Mouse (Mus musculus) frontal cortex, postnatal 25 days (tissue): Measurements from ENCODE around the gene Rassf4.

Experiments
- DNase-seq, 2 experiments: peaks; one replicate each; pipeline ENCODE4 v3.0.0; 2022; ENCODE audit warnings: low spot score in 2 of 2

Gene Rassf4

DNA sequence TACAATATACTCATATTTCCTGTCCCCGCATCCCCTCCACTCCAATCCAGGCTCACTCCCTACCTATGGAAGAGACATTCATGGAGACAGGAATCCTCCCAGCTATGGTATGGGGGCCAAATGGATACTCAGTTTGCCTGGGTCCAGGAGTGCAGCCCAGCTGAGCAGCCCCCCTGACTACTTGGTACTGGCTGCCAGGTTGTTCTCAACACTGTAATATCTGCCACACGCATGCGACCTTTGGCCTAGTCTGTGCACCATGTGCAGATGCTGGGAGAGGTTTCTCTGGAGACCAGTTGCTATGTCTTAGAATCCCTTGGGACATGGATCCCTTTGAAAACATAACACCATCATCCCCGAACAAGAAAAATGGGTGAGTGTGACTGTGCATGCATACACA lies 2.0 kb downstream of the Rassf4 start:
- no peak for DNase-seq

DNA sequence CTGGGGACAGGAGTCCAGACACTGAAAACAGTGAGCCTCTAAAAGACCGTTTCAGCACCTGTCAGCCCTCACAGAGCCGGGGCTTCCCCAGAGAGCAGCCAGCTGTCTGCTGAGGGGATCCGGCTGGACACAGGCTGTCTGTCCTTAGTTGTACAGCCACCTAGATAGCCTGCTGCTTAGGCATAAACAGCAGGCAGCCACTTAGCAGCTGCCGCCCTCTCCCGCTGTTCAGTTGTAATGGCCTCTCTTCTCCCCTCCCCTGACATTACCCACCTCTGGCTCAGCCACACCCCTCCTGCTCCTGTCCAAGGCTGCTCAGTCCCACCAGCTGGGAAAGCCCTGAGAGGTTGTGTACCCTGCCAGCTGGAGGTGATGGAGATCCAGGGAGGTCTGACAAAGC lies 2.7 kb downstream of the Rassf4 start:
- no peak for DNase-seq

DNA sequence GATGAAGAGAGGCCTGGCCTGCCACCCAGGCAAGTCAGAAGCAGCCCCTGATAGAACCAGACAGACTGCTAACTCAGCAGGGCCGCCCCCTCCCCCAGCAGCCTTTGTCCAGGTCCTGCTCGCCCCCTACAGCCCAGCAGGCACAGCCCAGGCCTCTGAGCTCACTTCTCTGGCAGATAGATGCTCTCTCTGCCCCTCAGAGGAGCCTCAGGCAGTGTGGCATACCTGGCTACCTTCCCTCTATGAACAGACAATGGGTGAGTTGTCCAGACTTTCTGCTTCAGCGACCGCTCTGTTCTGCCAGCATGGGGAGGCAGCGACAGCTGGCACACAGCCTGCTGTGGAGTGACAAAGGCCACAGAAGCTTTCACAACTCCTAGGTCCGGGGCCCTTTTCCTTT lies 3.6 kb downstream of the Rassf4 start:
- no peak for DNase-seq

DNA sequence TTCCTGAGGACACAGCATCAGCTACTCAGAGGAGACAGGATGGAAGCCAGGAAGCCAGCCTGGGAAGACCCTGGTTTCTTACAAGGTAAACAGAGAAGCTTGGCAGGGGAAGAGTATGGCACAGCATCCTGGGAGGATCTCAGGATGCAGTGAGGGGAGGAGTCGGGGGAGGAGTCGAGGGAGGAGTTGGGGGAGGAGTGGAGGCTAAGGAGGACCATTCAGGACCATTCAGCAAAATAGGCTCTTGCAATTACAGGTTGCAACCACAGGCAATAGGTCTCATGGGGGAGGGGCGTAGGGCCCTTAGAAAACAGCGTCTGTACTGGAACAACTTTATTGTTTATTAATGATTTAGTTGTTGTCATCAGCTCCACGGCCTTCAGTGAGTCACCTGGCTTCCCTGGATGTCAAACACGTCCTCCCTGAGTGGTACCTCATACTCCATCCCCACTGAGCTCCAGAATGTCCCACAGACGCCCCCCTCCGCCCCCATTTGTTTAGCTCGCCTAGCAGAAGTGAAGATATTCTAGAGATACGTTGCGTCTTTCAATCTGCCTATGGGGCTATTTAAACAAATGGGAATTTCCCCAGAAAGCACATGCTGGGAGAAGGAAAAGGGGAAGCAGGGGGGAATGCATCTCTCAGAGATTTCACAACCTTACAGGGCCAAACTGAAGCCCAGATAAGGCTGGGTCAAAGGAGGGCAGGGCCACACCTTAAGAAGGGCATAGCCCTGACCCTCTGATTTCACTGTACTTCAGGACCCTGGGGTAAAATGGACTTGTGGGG lies 4.9 kb downstream of the Rassf4 start:
- DNase-seq, result no peak

DNA sequence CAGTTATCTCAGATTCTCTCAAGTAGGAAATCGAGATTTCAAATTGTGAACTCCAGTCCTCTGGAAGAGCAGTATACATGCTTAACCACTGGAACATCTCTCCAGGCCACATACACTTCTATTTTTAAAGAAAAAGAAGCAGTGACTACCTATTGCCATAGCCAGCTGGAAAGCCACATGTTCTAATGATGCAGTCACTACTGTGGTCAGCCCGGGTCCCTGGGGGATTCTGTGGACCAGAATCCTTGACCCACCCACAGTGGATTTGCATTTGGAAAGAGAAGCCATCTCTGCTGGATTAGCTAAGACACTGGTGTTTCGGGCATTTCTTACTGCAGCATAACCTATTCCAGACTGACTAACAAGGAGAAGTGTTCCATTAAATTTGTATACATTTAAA lies 6.4 kb downstream of the Rassf4 start:
- no peak for DNase-seq

DNA sequence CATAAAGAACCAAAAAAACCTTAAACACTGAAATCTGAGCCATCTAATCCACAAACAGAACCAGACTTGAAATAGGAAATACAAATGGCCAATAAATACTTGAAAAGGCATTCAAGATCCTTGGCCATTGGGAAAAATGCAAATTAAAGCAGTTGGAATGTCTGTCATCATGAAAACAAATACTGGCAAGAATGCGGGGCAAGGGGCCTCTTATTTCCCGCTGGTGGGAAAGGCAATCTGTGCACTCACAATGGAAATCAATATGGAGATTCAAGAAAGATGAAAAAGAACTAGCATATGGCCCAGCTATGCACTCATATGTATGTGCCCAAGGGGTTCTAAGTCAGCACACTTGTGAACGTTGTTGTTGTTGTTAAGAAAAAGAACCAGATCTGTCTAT lies 6.9 kb downstream of the Rassf4 start:
- no peak for DNase-seq

DNA sequence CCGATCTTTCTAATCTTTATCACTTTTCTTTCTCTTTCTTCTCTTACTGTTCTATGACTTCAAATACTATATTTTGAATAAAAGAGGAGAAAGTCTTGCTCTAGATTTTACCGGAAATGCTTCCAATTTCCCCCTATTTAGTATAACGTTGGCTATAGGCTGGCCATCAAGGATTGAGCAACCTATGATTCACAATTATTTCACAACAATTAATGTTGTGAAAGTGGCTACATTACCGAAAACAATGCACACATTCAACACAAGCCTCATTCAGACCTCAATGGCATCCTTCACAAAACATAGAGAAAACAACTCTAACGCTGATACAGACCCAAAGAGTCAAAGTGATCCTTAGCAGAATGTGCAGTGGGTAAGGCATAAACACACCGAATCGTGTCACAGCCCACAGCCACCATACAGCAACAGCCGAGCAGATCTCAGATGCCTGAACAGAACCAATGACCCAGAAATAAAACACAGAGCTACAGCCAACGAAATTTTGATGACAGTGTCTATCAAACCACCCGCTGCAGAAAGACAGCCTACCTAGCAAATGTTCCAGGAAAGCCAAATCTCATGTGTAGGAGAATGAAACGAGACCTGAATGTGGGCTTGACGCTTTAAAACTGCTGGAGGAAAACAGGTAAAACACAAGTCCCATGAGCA lies 7.5 kb downstream of the Rassf4 start:
- DNase-seq, result no peak

DNA sequence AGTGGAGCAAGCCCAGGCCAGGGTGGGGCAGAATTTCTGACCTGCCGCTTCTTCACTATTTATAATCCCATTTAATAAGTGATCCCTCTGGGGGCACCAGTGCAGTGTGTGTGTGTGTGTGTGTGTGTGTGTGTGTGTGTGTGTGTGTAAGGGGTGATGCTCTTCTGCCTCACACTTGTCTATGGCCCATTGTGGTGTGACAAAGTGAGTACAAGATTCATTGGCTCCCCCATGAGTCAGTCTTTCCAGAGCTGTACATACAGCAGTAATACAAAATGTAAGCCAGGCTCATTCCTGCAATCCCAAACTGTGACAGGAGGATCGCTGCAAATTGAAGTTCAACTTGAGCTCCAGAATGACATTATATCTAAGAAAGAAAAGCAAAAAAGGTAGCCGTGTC lies 8.9 kb downstream of the Rassf4 start:
- no peak for DNase-seq

DNA sequence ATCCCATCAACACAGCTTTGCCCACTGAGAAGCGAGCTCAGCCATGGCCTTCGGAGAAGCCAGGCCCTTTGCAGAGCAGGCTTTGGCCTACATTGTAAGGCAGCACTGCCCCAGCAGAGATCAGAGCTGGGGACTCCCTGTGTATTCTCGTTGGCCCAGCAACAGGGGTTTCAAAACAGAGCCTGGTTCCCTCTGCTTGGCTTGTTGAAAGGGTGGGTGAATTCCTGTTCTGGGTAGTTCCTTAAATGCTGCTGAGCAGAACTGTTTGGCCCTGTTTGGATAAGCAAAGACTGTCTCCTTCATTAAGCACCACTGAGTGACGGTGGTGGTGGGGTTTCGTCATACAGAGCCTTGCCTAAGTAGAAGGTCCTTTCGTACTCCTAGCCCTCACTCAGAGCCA lies 9.7 kb downstream of the Rassf4 start:
- DNase-seq, result no peak

DNA sequence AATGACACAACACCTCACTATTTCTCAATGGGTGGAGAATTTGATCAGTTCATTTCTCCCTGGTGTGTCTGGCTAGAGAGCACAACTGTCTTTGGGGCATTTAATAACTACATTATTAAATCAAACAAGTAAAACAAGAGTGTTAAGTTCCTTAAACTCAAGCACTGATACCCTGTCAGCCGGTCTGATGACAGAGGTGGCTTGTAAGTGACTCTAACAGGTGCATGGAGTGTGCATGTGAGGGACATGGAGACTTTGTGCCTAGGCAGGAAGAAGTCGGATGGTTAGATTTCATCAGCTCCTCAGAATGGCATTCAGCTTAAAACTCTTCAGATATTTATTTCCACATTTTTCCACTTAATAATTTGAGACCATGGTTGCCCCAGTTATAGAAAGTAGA lies 10.4 kb downstream of the Rassf4 start:
- no peak for DNase-seq

DNA sequence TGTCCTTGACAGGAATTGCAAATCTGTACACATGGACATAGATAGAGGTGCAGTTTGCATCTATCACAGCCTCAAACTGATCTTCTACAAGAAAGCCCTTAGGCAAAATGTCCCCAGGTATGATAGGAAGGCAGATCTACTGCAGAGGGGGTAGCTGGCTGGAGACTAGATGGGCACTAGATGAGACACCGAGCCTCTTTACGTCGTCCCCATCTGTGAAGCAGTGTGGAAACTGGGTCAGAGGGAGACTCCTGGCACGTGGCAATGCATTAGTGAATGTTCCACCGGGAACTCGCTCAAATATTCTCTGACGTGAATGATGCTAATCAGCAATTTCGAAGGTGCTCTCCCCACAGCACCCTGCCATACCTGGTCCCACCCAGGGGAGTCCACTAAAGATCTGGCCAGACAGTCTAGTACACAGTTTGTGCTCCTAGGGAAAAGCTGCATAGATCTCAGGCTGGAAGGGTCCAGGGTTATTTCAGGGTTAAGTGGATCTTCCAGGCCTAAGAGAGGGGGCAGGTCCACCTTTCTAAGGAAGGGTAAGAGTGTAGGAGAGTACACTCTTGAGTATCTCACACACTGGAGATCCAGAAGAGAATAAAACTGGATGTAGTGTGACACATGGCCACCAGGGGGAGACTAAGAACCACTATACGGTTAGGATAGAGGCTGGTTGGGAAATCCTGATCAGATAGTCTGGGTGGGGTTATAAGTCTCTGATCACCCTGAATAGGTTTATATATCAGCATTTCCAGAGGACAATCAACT lies 19.9 kb downstream of the Rassf4 start:
- peak; percentile 40 to 52 for DNase-seq

DNA sequence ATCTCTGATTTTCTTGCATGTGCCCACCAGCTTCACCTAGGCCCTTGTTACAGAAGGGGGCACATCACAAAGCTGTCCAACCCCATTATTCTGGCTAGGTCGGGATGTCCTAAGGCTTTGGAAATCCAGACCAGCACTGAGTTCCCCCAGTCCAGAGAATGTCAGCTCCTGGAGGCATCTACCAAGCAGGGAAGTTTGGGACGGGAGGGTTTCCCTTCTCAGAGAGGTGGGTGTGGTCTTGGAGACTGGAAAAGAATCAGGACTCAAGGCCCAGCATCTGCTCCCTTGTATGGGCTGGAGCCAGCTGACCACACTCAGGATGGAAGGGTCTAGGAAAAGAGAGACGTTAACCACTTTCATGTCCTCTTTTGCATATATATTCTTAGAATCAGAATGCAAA lies 20.6 kb downstream of the Rassf4 start:
- DNase-seq, result no peak

DNA sequence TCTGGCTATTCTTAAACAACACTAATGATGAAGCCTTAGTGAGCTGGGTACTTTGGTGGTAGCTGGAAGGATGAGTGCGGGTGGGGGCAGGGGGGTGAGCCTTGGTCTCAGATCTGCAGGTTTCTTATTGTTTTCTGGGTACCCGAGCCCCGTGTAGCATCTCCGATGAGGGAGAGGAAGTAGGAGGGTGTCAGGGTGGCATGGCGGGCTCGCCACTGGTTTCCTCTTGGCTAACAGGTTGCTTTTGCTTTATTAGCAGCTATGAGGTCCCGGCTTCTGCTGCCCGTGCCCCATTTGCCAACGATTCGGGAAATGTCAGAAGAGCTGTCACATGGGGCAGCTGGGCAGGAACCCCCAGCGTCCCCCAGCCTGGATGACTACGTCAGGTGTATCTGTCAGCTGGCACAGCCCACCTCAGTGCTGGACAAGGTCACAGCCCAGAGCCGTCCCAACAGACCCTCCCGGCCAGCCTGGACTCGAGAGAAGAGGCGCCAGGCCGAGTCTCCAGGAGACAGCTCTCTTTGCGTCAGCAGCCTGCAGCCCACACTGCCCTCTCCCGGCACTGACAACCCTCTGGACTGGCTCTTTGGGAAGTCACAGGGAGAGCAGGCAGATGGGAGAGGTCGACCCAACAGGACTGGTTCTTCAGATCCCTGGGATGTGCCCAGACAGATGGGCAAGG lies 22.2 kb downstream of the Rassf4 start:
- no peak for DNase-seq

DNA sequence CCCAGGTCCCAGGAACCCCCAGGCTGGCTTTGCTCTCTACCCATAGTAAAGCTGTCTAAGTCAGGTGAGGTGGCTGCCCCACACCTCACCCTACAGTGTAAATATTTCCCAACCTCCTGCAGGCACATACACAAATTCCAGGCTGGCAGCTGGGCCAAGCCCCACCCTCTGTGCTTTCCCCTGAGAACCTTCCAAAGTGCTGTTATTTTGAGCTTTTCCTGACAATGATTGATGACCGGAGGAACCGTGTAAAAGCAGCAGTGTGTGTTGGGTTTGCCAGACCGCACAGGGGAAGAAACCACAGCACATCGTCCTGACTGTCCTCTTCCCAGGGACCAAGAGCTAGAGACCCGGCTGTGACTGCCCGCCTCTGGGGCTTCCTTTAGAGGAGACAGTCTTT lies 23.3 kb downstream of the Rassf4 start, which contains the start of gene Depp1:
Depp1 (plus strand) TSS at position 204 of the 400 bp plus-strand sequence.
- no peak for DNase-seq

DNA sequence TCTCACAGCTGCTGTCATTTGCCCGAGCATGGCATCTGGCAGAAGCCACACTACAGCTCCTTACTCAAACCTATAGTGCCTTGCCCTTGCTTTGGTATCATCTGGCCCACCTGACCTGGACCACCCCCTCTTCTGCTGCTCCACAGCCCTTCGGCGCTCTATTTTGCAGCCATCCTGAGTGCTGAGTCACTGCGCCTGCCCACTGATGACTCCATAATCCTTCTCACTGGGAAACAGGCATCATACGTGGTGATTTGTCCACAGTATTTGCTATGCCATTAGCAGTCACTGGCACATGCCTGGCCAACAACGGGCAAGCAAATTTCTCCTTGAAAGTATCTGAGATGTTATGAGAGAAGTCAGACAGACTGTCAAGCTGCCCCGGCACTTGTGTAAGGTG lies 23.9 kb downstream of the Rassf4 start:
- no peak for DNase-seq

DNA sequence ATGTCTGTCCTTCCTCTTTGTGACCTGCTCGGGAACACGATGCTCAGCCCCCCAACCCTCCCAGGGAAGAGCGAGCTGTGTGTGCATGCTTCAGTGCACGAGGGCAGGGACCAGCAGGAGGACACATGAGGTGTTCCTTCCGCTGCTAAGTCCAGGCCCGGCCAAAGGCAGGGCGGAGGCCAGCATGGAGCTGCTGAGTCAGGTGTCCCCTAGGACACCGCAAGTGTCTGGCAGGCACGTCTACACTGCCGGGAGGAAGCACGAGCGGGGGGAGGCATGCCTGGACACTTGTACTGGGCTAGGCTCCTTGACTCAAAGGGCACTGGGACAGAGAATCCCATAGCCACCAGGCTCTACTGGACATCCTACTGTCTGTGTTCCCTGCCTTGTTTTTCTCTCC lies 26.0 kb downstream of the Rassf4 start:
- no peak for DNase-seq

DNA sequence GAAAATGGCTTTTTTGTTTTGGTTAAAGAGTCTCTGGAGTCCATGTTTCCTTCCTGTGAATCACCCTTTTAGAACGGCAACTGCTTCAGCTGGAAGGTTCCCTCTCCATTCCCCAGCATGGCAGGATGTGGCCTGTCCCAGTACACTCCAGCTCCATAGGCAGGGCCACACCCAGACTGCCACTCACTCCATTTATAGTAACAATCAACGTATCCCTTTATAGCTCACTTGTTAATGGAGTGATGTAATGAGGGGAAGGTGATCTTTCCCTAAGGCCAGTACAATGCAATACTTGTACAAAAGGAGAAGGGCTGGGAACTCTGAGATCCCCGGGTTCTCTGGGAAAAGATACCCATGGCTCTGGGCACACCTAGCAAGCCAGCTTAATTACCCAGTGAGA lies 29.4 kb downstream of the Rassf4 start:
- no peak for DNase-seq

DNA sequence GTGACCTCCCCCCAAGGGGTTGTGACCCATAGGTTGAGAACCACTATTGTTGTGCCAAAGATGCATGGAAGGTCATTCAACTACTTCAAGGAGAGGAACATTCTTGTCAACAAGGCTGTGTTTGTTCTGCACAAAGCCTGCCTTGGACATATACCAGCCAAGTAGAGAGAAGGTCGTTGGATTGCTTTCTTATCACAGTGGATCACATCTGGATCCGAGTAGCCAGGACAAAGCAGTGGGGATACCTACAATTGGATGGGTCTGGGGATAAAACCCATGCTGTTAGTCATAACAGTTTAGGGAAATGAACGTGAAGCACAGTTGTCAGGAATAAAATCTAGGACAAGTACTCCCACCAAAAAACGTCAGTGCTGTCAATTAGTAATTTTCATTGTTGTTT lies 29.9 kb downstream of the Rassf4 start:
- DNase-seq, result no peak

DNA sequence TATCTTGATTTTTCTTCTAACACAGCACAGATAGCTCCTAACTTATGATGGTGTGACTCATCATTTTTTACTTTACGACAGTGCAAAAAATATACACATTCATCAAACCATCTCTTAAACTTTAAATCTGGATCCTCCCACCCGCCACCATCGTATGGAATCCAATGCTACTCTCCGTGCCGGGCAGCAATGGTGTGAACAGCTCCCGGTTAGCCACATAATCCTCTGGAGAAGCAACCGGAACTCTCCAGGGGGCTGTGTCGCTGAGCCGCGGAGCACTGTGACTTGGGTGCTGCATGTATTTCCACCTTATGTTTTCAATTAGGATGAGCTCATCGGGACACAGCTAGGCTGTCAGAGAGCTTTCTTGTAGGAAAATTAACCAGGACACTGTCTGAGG lies 30.8 kb downstream of the Rassf4 start:
- peak; percentile 32 to 49 for DNase-seq

DNA sequence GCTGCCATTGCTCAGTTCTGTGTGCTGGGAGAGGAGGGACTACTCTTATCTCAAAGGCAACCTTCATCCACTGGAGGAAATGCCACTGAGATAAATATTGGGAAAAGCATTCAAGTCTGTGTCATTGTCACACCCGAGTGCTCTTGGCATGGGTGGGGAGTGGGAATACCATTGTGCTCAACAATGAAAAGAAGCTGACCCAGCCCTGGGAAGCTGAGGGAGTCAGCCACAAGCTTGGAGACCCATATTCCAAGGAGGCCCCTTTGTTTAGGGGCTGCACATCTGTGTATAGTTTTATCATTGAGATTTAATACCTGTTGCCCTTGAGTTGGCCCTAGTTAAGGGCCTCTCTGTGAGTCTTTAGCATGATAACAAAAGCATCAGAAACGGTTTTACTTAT lies 34.1 kb downstream of the Rassf4 start:
- no peak for DNase-seq

DNA sequence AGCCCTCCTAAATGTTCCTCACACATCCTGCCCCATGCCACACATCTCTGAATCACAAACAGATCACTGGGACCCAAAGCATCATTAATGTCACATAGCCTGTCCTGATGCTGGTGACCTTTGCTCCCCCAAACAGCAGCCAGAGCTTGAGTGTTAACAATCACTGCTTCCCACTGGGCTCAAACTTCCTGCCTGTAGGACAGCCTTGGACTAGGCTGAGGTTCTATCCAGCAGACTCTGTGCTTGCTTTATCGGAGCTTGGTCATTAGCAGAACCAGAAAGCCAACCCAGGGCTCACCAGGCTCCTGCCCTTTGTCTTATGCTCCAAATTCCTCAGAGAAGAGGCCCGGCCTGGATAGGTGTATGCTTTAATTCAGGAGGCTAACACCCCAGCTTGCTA lies 34.9 kb downstream of the Rassf4 start:
- no peak for DNase-seq

DNA sequence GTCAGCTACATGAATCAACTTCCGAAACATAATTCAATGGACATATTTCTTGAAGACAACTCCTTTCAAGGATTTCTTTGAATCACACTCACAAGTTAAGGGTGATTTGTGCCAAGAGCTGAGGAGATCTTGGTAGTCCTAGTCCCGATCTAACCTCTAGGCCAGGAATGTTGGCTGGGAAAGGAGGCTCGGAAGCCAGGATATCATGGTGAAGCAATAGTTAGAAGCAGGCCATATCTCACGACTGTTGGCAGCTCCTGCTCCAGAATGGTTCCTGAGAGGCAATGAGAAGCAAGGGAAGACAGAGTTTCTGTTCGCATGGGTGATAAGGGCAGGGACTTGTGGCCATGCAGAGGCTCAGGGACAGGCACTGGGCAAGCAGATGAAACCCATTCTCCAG lies 36.3 kb downstream of the Rassf4 start:
- no peak for DNase-seq
